Mouse (Mus musculus) monocyte, adult 2 months (primary cell): Measurements from ENCODE around the gene Hes5.

Source experiments
- DNase-seq, 2 experiments: peaks; one replicate each; pipeline ENCODE4 v3.0.0; 2022; ENCODE audit warnings: low spot score in 2 of 2, low read depth in 1 of 2

Hes5 gene

DNA sequence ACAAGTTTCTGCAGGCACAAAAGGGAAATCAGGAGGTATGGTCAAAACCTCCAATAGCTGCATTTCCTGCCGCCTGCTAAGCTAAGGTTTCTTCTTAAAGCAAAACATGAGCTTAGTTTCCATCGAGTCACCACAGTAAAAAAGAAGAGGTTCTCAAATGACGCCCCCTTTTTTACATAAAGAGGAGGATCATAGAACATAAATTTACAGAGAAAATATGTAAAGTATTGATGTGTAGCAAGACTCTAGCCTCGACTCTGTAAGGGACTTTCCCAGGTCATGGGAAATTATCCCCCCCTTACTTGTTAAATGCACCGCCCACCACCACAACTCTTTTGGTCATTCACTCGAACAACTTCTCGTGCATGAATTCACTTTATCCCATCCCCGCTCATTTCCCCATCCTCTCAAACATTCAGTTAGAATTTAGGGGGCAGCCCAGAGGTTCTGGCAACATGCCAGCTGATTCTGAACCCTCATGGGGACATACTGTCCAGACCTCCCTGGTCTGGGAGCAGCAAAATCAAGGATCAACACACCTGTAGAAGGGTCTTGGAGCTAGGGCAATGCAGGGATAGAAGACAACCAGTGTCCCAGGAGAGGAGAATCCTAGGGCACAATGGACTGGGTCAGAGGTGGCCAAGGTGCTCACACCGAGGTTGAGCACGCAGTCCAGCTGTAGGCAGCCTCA, 17.9 kb upstream of the Hes5 start:
- DNase-seq: no peak

DNA sequence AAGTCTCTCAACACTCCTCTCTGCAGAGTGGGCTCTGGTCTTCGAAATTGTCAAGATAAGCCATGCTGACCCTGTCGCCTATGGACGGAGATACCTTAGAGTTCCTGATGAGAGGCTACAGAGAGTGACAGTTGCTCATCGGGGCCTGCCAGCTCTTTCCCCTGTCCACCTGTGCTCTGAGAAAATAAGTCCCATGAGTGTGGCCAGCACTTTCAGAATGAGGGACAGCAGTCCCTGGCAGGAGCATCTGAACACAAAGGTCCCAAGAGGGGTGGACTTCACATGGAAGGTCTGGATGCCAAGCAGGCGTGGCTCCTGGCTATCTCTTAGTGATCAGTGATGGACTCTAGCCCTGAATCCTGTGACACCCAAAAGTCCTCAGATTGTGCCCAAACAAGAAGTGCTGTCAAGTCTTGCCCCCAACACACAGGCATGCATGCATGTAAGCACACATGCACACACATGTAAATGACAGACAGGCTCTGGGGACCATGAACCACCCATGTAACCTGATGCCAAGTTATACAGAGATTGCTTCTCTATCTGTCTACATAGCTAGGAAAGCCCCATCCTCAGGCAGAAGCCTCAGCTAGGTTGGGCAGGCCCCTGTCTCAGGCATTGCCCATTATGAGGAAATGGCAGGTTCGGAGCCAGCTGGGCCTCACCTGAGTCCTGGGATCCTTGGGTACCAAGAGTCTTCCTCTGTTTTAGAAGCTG, 17.2 kb upstream of the Hes5 start:
- DNase-seq: no peak

DNA sequence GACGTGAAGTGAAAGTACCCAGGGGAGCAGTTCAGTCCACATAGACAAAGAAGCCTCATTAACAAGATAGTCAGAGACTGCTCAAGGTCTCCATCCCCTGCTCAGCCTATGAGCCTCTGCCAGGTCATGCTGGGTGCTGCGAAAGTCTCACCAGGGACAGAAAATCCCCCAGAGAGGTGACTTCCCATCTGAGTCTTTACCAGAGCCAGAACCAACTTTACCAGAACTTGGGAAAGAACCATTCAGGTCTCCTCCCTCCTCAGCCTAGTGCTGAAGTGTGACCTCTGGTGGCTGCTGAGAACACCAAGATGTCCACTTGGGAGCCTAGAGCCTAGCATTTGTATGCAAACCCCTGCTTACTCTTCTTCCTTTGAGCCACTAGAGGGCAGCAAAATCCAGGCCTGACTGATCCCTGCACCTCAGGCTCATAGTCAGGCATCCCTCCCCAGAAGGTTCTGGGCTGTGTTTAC, 16.6 kb upstream of the Hes5 start:
- peak; percentile 45 to 72 for DNase-seq

DNA sequence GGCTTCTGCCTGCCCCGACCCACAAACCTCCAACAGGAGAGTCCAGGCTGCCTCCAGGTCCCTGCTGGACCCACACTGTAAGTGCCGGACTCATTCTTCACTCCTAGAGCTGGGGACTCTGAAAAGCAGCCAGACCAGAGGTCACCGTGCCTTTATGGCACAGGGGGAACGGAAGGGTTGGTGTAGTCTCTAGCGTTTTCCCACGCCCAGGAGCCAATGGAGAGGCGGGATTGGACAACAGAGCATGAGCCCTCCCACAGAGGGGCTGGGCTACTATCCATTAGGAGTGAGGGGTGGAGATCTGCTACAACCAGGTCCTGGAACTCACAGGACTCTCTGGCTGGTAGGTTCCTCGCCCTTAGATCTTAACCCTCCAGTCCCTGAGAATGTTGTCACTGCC, 14.4 kb upstream of the Hes5 start:
- no peak for DNase-seq

DNA sequence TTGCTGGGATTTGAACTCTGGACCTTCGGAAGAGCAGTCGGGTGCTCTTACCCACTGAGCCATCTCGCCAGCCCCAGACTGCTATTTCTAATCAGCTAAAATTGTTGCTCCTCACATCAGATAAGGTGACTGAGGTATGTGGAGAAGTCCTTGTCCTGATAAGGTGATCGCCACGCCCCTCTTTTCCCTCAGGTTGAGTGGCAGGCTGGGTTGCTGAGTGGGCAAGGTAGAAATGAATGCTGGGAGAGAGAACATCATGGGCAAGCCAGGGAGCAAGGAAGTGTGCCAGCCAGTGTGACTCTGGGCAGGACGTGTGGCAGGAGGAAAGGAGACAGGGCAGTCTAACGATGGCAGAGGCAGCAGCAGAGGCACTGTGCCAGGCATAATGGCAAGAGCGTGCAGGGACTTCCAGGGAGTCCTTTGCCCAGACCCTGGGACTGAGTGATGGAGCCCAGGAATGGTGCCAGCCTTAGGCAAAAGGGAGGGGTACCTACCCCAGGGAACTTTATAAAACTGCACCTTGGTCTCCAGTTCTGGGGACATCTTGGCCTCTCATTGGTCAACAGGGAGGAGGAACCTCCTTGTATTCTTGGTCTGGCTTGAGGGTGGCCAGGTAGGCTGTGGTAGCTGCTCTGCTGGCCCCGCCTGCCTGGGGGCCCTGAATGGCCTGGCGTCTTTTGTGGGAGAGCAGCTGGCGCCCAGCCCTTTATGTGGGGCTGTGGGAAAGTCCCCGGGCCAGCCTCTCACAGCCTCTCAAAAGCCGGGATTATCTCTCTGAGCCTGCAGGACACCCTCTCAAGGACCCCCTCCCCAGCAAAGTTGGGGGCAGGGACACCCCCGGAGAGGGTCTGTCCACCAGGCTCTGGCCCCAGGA, 12.4 kb upstream of the Hes5 start:
- DNase-seq: no peak

DNA sequence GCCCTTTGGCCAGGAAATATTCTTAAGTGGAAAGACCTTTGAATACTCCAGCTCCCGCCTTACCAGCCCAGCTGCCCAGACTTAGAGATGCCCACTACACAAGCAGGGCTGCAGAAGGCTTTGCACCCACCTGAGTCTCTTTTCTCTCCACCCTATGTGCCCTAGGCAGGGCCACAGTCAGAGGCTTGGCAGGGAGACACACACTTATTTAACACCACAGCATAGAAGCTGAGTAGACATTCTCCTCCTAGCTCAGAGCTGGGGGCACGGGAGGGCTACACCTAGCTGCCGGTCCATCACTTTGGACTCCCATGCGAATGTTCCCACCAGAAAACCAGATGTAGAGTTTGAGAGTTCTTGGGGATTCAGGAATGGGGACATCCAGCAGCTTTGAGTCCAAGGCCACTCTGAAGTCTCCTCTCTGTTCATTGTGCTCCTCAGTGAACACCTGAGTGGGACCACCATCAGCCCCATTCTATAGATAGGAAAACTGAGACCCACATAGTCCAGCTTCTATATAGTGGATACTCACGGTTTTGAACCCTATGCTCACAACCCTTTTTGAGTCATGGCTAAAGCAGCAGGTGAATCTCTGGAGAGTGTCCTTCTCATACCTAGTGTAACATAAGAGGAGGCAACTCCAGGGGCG, 11.7 kb upstream of the Hes5 start:
- no peak for DNase-seq

DNA sequence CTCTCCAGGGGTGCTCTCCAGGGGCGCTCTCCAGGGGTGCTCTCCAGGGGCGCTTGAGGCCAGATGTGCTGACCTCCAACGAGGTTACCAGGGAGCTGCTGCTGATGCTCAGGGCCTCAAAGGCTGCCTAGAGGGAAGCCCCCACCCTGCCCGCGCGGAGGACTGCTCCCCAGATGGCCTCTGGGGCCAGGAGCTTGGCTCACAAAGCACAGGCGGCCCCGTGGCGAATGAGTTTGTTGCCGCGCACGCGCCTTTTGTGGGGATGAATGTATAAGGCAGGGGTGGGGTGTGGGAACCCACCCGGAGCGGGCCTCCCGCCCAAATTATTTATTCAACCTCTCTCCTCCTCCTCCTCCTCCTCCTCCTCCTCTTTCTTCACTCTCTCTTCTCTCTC, 11.1 kb upstream of the Hes5 start:
- no peak for DNase-seq

DNA sequence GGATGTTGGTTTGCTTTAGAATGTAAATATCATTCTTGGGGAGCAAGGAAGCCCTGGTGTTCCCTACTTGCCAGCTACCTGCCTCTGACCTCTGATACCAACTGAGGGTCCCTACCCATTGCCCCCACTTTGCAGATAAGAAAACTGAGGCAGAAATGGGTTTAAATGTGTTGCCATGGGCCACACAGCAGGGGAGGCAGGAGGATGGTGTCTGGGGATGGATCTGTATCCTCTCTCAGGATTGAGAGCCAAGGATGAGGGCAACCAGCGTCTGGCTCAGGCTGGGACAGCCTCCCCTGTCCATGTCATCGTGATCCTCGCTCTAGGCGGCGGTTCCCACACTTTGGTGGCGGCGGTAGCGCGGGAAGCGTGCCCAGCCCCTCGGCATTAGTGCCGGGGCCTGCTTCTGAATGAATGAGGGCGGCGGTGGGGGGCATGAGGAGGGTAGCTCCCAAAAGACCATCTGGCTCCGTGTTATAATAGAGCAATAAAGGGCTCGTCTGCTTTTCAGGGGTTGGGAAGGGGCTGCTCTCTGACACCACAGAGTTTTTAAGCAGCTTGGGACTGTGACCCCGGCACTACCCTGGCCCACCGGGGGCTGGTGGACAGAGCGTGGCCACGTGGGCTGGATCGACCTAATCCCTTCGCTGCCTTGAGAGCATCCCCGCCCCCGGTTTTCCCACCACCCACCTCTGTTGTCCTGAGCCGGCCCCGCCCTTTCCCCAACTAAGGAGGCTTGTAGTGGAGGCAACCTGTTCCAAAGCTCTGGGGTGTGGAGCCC, 8.1 kb upstream of the Hes5 start:
- no peak for DNase-seq

DNA sequence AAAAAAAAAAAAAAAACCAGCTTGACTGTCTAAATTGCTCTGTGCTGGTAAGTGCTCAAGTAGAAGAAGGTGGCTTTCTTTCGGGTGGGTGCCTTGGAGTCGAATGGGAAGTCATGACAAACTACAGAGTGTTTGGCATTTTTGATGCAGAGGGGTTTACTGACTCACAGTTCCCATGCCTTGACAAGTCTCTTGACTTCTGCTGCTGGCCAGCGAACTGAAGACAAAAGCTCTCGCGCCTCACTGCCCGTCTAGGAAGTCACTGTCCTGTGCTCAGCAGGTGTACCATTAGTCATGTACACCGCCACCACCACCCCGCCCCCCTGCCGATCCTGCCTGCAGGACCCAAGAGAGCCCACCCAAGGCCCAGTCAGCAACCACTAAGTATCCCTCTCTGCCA, 4.1 kb upstream of the Hes5 start:
- DNase-seq: no peak

DNA sequence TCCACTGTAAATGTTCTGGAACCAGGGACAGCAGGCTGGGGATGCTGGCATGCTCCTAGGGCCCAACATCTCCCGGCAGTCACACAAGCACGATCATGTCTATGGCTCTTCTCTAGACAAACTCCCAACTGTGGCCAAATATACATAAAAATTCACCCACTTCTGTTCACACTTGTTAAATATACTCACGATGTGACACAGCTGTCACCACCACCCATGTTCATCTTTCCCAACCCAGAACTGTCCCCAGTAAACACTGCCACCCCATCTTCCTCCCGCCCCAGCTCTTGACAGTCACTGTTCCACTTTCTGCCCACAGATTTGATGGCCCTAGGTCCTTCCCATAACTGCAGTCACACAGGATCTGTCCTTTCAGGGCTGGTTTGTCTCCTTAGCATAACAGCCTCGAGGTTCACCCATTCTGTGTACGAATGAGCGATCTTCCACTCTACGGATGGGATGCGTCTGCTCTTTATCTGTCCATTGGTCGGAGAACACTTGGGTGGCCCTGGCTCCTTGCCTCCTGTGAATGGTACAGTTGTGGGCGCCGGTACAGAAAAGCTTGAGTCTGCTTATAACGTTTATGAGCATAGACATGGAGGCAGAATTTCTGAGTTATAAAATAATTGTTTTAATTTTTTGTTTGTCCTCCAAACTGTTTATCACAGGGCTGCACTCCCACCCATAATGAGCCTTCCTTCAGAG, 3.3 kb upstream of the Hes5 start:
- no peak for DNase-seq

DNA sequence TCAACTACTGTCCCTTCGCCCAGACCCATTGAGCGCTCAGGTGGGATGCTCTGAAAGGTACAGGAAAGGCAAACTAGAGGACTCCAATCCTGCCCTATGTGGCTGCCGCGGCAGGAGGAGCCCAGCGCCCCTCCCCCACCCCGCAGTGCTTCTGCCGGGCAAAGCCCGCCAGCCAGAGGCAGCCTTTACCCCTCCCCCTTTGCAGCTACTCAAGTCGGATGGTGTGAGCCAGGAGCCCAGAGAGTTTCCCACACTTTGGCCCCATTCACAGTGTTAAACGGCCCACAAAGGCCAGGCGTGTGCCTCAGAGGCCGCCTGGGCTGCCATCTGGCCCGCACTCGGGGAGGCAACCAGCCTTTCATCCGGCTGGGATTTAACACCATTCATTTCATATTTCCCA, 2.6 kb upstream of the Hes5 start:
- DNase-seq: no peak

DNA sequence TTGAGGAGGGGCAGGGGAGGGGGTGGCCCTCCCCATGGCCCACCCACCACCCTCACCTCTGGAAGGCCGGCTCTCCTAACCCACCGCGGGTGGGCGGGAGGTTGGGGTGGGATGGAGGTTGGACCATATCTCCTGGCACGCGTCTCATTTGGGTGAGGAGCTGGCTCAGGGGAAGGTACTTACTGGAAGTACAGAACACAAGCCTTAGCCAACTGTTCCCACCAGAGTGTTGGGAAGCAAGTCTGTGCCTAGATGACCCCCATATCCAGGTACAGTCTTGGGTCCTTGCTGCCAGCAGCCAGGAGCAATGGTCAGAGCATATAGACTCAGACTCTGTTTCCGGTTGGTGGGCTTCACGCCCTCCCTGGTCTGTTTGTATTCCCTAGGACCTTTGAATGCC, 2.1 kb upstream of the Hes5 start:
- no peak for DNase-seq

DNA sequence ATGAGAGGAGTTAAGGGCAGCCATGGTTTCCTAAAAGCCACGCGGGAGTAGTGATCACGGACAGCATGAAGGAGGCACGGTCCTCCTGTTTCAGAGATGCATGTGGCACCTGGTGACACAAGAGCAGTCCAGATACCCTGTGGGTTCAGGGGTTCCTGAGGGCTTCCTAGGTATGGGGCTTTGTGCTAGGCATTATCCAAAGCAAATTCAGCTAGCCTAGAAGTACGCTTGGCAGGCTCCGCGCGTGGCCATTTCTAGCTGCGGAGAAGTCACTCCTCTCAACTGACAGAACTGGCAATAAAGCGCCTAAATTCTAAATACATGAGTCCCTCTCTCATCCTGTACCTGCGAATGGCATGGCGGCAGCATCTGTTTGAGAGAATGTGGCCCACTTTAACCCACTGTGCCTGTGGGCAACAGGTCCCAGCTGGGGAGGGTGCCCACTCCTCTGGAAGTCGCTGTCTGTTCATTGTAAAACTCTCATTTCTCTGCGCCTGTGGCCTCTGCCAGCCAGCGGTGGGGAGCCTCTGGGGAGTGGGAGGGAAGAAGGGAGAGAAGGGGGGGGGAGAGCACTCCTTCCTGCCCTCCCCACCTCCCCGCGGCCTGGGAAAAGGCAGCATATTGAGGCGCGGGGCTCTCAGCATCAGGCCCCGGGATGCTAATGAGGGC, 568 bp upstream of the Hes5 start:
- no peak for DNase-seq

DNA sequence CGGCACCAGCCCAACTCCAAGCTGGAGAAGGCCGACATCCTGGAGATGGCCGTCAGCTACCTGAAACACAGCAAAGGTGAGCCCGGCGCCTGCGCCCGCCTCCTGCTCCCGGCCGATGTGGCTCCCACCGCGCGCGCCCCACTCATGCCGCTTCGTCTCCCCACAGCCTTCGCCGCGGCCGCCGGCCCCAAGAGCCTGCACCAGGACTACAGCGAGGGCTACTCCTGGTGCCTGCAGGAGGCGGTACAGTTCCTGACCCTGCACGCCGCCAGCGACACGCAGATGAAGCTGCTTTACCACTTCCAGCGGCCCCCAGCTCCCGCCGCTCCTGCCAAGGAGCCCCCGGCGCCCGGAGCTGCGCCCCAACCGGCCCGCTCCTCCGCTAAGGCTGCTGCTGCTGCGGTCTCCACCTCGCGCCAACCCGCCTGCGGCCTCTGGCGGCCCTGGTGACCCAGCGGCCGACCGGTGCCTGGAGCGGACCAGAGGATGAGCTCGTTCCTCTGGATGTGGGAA, 559 bp downstream of the Hes5 start:
- DNase-seq: peak in 1 of 2 experiments; percentile 29

DNA sequence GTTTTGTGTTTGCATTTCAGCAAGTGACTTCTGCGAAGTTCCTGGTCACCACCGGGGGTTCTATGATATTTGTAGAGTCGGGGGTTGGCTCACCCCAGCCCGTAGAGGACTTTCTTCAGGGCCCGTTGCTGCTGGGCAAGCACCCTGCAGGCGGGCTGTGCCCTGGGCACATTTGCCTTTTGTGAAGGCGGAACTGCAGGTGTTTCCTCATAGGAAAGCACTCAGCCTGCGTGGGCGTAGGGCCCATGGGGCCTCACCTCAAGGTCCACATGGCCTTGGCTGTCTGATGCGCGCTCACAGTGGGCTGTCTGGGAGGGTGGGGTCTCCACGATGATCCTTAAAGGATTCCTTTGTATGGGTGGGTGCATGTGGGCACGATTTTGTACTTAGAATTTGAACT, 1.2 kb downstream of the Hes5 start:
- peak in 1 of 2 experiments; percentile 29 for DNase-seq

DNA sequence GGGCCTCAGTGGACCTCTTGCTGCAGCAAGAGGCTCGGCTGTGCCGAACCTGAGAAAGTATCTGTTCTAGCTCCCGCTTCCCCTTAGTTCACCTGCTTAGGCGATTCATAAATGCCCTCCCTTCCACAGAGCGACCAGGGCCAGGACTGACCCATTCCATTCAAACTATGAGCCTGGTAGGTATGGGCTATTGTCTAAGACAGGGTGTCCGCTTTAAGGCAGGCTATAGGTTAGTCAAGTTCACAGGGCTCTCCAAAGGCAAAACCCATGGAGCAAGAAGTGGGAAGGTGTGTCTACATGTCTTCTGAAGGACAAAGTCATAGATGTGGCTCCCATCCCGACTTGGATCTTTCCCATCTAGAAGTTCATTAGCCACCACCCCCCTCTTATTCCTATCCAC, 2.0 kb downstream of the Hes5 start:
- no peak for DNase-seq

DNA sequence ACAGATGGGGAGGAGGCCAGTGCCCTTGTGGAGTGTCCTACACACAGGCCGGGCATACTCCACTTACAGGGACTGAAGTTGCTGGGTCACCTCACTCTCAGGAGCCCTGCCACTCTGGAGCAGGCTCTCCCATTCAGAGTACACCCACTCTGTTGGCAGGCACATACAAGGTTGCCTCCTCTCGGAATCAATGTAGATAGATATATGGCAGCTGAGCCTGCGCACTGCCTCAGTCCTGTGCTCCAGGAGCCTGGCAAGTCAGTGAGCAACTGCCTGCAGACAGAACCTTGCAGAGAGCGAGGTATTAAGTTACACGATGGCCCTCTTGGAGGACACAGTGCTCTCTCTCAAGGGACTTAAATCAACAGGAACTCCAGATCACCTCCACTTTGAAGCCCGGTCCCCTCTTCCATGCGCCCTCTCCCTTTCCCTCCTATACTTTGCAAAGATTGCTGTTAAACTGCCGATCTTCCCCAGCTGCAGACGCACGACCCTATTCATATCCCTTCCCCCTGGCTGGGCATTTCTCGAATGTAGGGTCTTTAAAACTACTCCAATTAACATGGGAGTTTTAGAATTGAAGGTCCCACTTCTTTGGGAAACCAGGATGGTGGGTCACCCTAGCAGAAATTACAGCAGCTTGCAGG, 2.6 kb downstream of the Hes5 start:
- DNase-seq: no peak

DNA sequence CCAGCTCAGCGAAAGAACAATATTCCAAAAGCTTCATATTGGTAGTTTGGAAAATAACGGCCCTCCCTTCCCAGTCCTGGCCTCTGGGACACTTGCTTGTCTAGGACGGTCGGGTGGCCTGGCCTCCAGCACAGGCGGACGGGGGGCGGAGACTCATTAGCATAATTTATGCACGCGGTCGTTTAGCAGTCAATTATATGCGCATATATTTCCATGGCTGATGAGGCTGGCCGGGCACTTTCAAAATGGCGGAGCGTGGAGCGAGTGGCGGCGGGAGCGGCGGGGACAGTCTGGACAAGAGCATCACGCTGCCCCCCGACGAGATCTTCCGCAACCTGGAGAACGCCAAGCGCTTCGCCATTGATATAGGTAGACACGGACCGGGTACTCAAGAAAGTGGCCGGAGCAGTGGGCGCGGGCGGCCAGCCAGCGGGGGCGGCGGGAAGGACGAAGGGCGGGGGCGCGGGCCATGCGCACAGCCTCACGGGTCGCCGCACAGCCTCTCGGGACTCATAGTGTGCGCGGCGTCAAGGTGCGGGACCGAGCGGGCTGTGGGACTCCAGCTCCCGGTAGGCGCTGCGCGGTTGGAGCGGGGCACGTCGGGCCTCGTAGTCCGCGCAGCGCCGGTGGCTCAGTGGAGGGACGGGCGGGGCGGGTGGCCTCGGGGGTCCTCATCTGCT, 3.3 kb downstream of the Hes5 start, which contains the start of gene Pank4:
Gene Pank4, plus strand, starts transcription at position 223 of the 680 bp plus-strand sequence.
- peak; percentile 48 to 72 for DNase-seq
